Mouse (Mus musculus) hindbrain, postnatal 0 days (tissue): ENCODE measurements around the gene Cux1. TPM values are rescaled to one million over a fixed set of nuclear protein-coding genes. Genes with fewer than 3 reads are reported as not detected.

Source experiments
- ATAC-seq: fragments of 200-750 bp; cut with Nextera tagmentation; 2 replicates; pipeline ENCODE4 v1.8.0; 2017; ENCODE audit warnings: mild to moderate bottlenecking, moderate TSS enrichment, moderate library complexity
- DNase-seq: peaks from one replicate; pipeline ENCODE4 v3.0.0-alpha.2; 2015; ENCODE audit warnings: low spot score
- H3K27ac ChIP-seq: fragments of 300-500 bp; sonication (generic); 2 replicates; pipeline ENCODE4 v1.5.1; 2014; ENCODE audit warnings: mild to moderate bottlenecking
- H3K27me3 ChIP-seq: fragments of 300-500 bp; sonication (generic); 2 replicates; pipeline ENCODE4 v1.6.1; 2014; ENCODE audit warnings: low read length, mixed read lengths; ENCODE audit not compliant: insufficient read depth
- H3K36me3 ChIP-seq: fragments of 300-500 bp; sonication (generic); 2 replicates; pipeline ENCODE4 v1.6.1; 2014; ENCODE audit warnings: low read length, mixed read lengths; ENCODE audit not compliant: insufficient read depth
- H3K4me1 ChIP-seq: fragments of 300-500 bp; sonication (generic); 2 replicates; pipeline ENCODE4 v1.6.1; 2014; ENCODE audit warnings: antibody characterized with exemption, low read length, mixed read lengths; ENCODE audit not compliant: insufficient read depth
- H3K4me2 ChIP-seq: fragments of 300-500 bp; sonication (generic); 2 replicates; pipeline ENCODE4 v1.6.1; 2014; ENCODE audit warnings: low read depth, mild to moderate bottlenecking, low read length, moderate library complexity, mixed read lengths
- H3K4me3 ChIP-seq: fragments of 300-500 bp; sonication (generic); 2 replicates; pipeline ENCODE4 v1.5.1; 2014; ENCODE audit warnings: low read length
- H3K9ac ChIP-seq: fragments of 300-500 bp; sonication (generic); replicated peaks from 2 replicates; pipeline ENCODE4 v1.6.1; 2014; ENCODE audit warnings: mild to moderate bottlenecking, low read length, moderate library complexity, mixed read lengths
- H3K9me3 ChIP-seq: fragments of 300-500 bp; sonication (generic); 2 replicates; pipeline ENCODE4 v1.6.1; 2016; ENCODE audit warnings: low read length, mixed read lengths
- CTCF ChIP-seq: IDR thresholded peaks from 2 replicates; pipeline ENCODE4 v1.5.1; 2016; ENCODE audit warnings: antibody characterized with exemption, control low read depth, low read depth
- WGBS: fragments of 180-500 bp; shearing (Covaris S2); extraction: QIAGEN DNeasy Blood & Tissue Kit; methylation state at CpG from one replicate; pipeline ENCODE4 v1.1.7; 2014; 5-methylcytosine and 5-hydroxymethylcytosine counted together
- polyA plus RNA-seq: library from polyadenylated mRNA; unstranded; fragments of >200 nt; fragmentation: Nextera tagmentation; extraction: Ambion mirVana; gene quantifications from 2 replicates; pipeline ENCODE4 v1.2.1, GENCODE M21; 2015
- total RNA-seq: library from RNA; depleted of rRNA; stranded (reverse); fragments of >200 nt; gene quantifications from 2 replicates; pipeline ENCODE4 v1.2.3, GENCODE M21; 2014

Cux1 gene
- total and polyA plus RNA-seq, 2 experiments from 2014 or later, result 86.3 to 137 TPM

DNA sequence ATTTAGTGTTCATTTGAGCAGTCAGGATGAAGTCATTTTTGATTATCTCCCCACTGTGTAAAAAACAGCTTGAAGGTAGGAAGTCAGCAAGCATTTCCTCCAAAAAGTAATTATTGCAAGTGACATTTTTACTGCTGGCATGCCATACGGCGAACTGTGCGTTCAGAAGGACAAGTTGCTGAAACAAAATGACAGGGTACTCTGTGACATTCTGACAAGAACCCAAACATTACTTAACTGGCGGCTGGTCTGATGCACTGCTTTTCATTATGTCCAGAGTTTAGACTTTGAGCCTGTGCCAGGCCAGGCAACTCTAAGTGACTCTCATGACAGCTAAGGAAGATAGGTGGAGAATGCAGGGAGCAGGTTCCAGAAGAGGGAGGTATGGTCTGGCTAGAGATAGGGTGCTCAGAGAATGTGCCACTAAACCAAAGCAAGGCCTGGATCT is 274.3 kb downstream of the Cux1 start:
- Histone ChIP-seq H3K27ac (peak overlapping the region; percentile 60; the same call in 1 of the 2 replicates), H3K4me2 (no peak overlapping the region), H3K4me3 (no peak overlapping the region), H3K27me3 (no peaks in the 10 kb centered on the region), H3K9me3 (no peaks in the 10 kb centered on the region), H3K36me3 (peaks cover 7% of the 10 kb centered on the region; the same call in 1 of the 2 replicates), H3K4me1 (no peaks in the 10 kb centered on the region), H3K9ac (no peak overlapping the region)
- no peak for TF ChIP-seq CTCF
- ATAC-seq, result no peak
- WGBS, result 46% methylated on average over 4 of the region's 4 CpGs
- DNase-seq, result peak; percentile 4

DNA sequence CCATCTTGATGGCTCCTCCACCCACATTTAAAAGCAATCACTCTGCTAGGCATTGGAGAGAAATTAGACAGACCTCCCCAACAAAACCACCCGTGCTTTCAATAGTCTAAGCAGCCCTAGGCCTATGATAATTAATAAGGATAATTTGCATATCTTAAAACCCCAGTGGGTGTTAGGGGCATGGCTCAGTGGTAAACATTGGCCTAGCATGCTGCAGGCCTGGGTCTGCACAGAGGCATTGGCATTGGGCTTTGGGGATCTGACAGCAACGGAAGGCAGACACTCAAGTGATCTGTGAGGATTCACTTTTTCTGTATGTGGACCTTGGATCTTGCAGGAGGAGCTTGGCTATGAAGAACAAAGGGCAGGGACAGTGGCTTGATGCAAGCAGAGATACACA is 274.9 kb downstream of the Cux1 start:
- Histone ChIP-seq H3K4me2 (no peak overlapping the region), H3K4me1 (no peaks in the 10 kb centered on the region), H3K27ac (peak overlapping the region; percentile 60; the same call in 1 of the 2 replicates), H3K9me3 (no peaks in the 10 kb centered on the region), H3K9ac (no peak overlapping the region), H3K4me3 (no peak overlapping the region), H3K36me3 (peaks cover 9% of the 10 kb centered on the region; the same call in 1 of the 2 replicates), H3K27me3 (no peaks in the 10 kb centered on the region)
- ATAC-seq (no peak), DNase-seq (no peak)
- TF ChIP-seq CTCF, result no peak
- 39% methylated on average over 2 of the region's 2 CpGs for WGBS

DNA sequence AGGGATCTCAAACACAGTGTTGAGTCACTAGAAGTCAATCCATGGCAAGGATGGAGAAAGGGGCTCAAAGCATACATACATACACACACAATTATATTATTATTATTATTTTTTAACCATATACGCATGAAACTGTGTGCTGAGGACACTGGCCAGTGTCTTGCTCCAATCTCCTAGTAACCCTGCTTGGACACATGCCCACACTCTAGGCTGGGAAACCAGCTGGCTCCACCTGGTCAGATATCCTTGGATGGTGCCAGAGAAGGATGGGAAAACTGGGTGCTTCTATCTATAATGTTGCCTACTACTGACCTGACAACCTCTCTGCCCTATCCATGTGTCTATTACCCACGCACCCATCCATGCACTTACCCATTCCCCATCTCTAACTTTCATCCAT is 275.7 kb downstream of the Cux1 start:
- ATAC-seq (no peak), DNase-seq (no peak)
- peaks cover 10% of the 10 kb centered on the region; the same call in 1 of the 2 replicates for H3K36me3 ChIP-seq
- no peaks in the 10 kb centered on the region for H3K27me3 ChIP-seq
- no peak overlapping the region for H3K9ac ChIP-seq
- no peaks in the 10 kb centered on the region for H3K9me3 ChIP-seq
- WGBS, result 83% methylated on average over 2 of the region's 2 CpGs
- H3K4me2 ChIP-seq, result no peak overlapping the region
- H3K4me1 ChIP-seq, result no peaks in the 10 kb centered on the region
- H3K27ac ChIP-seq, result no peak overlapping the region
- no peak overlapping the region for H3K4me3 ChIP-seq
- no peak for TF ChIP-seq CTCF

DNA sequence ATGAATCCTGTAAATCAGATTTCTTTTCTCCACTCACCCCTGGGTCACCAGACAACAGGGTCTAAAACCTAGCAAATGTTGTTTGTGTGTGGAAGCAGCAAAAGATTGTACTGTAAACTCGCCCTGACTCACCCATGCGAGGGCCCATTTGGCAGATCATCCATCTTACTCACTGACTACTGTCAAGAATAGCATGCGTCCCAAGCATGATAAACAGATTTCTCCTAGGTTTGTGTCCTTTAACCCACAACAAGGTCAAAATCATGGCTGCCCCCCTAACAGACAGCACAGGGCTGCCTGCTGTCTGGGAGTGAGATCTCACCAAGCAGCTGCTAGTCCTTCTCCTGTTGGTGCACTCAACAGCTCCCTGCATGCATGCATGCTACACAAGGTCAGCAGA is 277.5 kb downstream of the Cux1 start:
- Histone ChIP-seq H3K36me3 (peaks cover 26% of the 10 kb centered on the region; the same call in 1 of the 2 replicates), H3K9ac (no peak overlapping the region), H3K4me3 (no peak overlapping the region), H3K27ac (no peak overlapping the region), H3K9me3 (no peaks in the 10 kb centered on the region), H3K4me2 (no peak overlapping the region), H3K27me3 (no peaks in the 10 kb centered on the region), H3K4me1 (no peaks in the 10 kb centered on the region)
- 77% methylated on average over 3 of the region's 3 CpGs for WGBS
- TF ChIP-seq CTCF, result no peak
- no peak for ATAC-seq
- no peak for DNase-seq

DNA sequence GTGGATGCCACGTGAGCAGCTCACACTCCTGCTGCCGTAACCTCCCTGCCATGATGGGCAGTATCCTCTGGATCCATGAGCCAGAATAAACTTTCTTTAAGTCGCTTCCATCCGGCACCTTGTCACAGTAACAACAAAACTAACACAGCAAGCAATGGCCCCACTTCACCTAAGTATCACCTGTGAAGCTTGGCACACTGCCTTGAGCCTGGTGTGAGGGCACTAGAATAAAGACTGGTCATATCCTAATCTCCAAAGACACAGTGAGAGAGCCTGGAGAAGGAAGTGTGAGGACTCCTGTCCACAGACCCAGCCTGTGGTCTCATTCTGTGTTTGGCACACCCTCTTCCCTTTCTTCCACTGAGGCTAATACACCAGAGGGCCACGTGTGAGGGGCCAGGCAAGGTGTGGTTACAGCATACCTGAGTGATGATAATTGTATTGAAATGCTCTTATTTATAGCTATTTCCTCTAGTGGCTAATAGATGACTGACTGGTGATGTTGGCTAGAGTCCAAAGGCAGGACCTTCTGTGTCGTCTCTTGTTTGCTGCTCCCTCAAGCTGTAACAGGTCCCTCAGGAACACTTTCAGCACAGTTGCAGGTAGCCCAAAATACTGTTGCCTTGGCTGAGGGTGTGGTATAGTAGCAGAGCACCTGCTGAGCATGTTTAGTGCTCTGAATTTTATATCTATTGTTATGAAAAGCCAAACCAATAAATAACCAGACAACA is 278.8 kb downstream of the Cux1 start:
- Histone ChIP-seq H3K4me1 (no peaks in the 10 kb centered on the region), H3K36me3 (peaks cover 28% of the 10 kb centered on the region; the same call in 1 of the 2 replicates), H3K9me3 (no peaks in the 10 kb centered on the region), H3K4me3 (no peak overlapping the region), H3K27me3 (no peaks in the 10 kb centered on the region), H3K27ac (no peak overlapping the region), H3K4me2 (no peak overlapping the region), H3K9ac (no peak overlapping the region)
- 78% methylated on average over 6 of the region's 6 CpGs for WGBS
- ATAC-seq, result no peak
- DNase-seq, result no peak
- no peak for TF ChIP-seq CTCF

DNA sequence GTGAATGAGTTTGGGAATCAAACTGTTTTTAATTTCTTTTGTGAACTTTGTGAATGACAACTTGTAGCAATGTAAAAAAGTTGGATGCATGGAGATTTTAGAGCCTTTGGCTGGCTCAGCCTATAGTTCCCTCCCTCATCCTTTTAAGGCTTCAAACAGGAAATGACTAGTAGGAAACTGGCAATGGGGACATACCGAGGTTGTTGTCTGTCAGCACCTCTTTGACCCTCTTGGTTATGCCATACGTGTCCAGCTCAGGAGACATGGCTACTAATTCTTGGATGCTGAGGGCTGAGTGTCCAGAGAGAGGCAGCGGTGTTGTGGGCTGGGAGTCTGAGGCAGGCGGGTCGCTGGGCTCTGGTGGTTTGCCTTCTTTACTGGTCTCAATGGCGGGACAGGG is 280.7 kb downstream of the Cux1 start:
- Histone ChIP-seq H3K9me3 (no peaks in the 10 kb centered on the region), H3K36me3 (peaks cover 36% of the 10 kb centered on the region), H3K4me2 (no peak overlapping the region), H3K9ac (no peak overlapping the region), H3K4me3 (no peak overlapping the region), H3K27ac (no peak overlapping the region), H3K4me1 (no peaks in the 10 kb centered on the region), H3K27me3 (no peaks in the 10 kb centered on the region)
- DNase-seq, result no peak
- TF ChIP-seq CTCF, result no peak
- WGBS, result 90% methylated on average over 6 of the region's 6 CpGs
- no peak for ATAC-seq

DNA sequence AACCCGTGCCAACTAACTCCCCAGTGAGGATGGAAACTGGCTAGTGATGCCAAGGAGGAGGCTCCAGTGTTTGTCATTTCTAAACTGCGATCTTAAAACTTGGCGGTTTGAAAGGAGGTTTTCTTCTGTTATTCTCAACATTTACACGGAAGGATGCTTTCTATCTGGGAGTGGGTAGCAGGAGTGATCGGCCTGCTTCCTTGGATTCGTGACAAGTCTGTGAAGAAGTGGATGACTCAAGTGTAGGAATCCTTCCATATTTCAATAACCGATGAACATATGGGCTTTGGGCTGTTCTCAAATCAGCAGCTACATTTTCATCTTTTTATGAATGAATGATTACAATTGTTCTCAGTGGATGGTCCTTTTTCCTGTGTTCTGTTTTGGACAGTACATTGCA is 282.2 kb downstream of the Cux1 start:
- Histone ChIP-seq H3K27ac (no peak overlapping the region), H3K4me3 (no peak overlapping the region), H3K27me3 (no peaks in the 10 kb centered on the region), H3K4me1 (no peaks in the 10 kb centered on the region), H3K36me3 (peaks cover 41% of the 10 kb centered on the region), H3K9me3 (no peaks in the 10 kb centered on the region), H3K9ac (no peak overlapping the region), H3K4me2 (no peak overlapping the region)
- DNase-seq, result no peak
- WGBS, result 67% methylated on average over 7 of the region's 7 CpGs
- TF ChIP-seq CTCF, result no peak
- no peak for ATAC-seq
